Mouse (Mus musculus) embryonic fibroblast, embryonic 13.5 days (primary cell): ENCODE measurements around the gene Tmem87a.

Experiments used
- CTCF ChIP-seq: IDR thresholded peaks from 2 replicates; pipeline ENCODE4 v1.5.1; 2011; ENCODE audit warnings: mild to moderate bottlenecking, control low read depth, low read length, moderate library complexity, borderline replicate concordance; ENCODE audit not compliant: insufficient read depth
- POLR2A ChIP-seq: IDR thresholded peaks from 2 replicates; pipeline ENCODE4 v1.6.1; 2011; ENCODE audit warnings: low read depth, mild to moderate bottlenecking, control low read depth, low read length, moderate library complexity

- no peak for TF ChIP-seq CTCF
- no peak for TF ChIP-seq POLR2A
These were observed 20.5 kb upstream of the Tmem87a start for GRCm38 (mm10) chr2:120424386-120424785.
